Mouse (Mus musculus) mesoderm, embryonic 11.5 days (tissue): ENCODE measurements around the gene Cdc20b.
"Not testable (repeated sequence)": the region's sequence is repeated elsewhere in the genome, so short reads cannot be mapped to it uniquely, and the experiment has no call there.

Experiments used
- DNase-seq: peaks from one replicate; pipeline ENCODE4 v3.0.0-alpha.2; 2012; ENCODE audit warnings: low read depth, low spot score

The Cdc20b gene

DNA sequence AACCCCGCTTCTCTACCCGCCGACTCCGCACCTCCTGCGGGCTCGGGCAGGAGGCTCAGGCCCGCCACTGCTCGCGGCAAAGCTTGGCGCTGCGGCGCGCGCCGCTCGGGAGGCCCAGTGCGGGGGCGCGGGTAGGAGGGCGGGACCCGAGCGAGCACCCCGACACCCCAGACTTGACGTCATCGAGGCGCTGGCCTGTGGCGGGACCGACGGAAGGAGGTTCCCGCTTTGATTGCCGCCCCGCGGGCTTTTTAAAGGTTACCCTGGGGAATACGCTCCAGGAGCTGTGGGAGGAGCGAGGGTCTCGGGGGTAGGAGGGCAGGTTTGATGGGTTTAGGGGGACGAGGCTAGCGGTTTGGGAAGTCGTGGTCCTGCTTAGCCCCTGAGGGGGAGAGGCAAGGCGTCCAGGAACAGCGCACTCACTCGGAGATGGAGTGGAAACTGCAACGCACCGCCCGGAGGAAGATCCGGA, at the start of gene Cdc20b:
Cdc20b (plus strand) TSS at position 162 of the 472 bp plus-strand sequence.
- DNase-seq, result peak; percentile 44

DNA sequence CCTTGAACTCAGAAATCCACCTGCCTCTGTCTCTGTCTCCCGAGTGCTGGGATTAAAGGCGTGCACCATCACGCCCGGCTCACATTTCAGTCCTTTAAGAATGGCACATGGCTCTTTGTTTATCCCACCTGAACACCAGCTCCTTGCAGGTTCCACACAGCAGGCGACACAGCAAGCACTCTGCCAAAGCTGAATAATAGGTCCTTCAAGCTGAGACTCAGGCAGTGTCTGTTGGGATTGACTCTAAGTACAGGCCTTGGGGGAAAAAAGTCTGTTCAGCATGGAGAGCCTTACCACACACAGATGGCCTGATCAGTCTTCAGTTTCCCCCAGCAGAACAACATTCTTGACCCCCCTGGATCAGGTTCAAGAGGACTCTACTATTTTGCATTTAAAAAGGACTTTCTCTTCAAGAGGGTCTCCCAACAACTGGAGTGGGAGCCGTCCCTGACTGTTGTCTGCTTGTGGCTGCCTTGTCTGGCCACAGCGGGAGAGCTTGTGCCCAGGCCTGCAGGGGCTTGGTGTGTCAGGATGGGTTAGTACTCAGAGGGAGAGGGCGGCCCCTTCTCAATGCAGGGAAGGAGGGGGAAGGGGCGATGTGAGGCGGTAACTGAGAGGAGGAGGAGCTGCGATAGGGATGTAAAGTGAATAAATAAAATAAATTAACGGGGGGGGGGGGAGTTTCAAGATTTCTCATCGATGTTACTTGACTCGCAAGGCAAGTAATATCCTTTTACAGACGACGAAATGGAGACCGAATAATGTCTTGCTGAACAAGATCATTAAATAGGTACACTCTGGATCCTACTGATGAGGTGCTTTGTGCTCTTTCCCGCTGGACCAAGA, 49.1 kb upstream of the Cdc20b start:
- DNase-seq, result no peak

DNA sequence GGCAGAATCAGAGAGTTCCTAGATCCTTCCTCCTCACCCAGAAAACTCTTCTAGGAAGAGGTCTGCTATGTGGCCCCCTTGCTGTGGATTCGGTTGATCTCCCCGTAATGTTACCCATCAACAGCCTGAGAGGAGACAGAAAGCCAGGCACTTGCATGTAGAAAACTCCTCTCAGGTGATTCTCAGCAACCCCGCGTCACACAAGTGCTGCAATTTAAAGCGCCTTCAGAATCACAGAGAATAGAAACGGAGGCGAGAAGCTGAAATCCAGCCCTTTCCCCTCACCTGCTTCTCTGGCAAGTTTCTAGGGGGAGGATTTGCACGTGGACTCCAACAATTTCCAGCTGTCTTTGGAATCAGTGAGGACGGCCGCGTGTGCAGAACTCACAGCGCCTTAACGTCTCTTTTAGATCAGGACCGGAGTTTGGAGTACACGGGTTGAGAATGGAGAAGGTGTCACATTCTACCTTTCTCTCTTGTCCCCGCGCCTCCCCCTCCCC, 48.4 kb upstream of the Cdc20b start:
- DNase-seq, result no peak

DNA sequence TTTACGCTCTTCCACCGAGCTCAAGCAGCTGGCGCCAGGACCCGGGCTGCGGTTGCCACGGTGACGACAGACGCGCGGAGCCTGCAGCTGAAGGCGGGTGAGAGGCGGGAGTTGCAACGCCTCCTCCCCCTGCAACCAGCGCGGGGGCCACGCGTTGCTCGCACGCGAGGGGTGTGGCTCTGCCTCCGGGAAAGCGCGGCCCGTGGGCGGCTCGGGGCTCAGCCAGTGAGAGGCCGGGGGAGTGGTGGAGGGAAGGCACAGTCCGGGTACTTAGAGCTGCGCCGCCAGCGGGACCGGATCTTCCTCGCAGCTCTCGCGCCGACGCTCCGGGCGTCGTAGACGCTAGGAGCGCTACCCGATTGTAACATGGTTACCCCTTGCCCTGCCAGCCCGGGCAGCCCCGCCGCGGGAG, 47.4 kb upstream of the Cdc20b start, which contains the start of gene Ccno:
Ccno (plus strand) TSS at position 271 of the 412 bp plus-strand sequence.
- DNase-seq, result peak; percentile 94

DNA sequence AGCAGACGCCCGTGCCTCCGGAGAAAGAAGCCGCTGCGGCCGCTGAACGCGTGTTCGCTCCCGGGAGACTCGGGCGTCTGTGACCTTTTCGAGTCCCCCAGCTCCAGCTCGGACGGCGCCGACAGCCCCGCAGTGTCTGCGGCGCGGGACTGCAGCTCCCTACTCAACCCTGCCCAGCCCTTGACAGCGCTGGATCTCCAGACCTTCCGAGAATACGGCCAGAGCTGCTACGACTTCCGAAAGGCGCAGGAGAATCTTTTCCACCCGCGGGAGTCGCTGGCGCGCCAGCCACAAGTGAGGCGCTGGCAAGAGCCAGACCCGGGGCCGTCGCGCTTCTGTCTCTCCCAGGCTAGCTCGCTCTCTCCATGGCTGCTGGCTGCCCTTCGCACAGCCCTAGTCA, 46.9 kb upstream of the Cdc20b start:
- no peak for DNase-seq

DNA sequence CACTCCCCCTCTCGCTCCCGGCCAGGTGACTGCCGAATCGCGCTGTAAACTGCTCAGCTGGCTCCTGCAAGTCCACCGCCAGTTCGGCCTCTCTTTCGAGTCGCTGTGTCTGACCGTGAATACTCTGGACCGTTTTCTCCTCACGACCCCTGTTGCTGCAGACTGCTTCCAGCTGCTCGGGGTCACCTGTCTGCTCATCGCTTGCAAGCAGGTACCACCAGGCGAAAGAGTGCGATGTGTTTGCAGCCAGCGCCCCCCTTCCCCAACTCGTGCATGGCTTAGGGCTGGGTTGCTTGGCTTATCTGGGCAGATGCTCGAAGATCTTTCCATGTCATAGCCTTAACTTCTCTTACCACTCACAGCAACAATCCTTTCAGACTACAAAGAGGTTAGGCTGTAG, 46.0 kb upstream of the Cdc20b start:
- DNase-seq, result no peak

DNA sequence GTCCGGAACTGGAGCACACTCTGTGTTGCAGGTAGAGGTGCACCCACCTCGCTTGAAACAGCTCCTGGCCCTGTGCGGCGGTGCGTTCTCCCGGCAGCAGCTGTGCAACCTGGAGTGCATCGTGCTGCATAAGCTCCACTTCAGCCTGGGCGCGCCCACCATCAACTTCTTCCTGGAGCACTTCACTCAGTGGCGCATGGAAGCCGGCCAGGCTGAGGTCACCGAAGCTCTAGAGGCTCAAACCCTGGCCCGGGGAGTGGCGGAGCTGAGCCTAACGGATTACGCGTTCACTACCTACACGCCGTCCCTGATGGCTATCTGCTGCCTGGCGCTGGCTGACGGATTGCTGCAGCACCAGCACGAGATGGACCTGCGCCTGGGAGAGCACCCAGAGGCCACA, 45.4 kb upstream of the Cdc20b start:
- DNase-seq, result no peak

DNA sequence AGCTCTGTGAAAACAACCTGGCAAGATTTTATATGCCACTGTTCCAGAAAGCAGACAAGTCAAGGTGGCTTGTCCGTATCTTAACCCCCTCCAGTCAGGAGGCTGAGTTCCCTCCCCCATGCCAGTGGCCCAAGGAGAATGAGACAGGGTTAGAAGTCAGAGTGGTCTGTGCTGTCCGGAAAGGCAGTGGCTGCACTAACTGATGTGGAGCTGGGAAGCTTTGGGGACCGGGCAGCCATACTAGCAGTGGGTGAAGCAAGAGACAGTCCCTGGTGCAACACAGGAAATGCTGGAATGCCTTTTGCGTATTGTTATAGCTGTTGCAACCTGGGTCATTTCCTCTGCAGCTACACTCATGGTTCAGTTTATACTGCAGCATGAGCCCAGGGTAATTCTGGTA, 44.6 kb upstream of the Cdc20b start:
- DNase-seq, result no peak

DNA sequence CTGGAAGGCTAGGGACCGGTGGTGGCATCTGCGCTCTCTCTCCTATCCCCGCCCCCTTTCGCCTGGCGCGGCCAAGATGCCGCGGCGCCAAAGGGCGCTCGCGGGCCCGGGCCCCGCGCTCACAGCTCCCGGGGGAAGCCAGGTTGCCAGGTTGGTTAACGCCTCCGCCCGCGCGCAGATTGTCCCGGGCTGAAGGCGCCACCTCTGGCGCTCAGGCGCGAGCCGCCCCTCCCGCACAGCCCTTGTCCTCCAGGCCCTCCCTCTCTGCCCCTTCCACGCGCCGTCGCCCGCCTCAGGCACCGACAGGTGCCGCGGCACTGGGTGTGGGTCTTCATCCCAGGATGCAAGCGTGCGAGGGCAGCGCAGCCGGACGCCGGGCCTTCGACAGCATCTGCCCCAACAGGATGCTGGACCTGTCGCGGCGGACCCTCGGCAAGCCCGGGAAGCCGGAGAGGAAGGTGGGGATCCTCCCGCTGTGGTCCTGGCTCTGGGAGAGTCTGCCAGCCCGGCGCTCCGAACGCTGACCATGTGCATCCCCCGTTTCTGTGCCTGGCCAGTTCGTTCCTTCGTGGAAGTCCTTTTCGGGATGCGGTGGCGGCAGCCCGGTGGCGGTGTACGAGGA, 41.3 kb upstream of the Cdc20b start, which contains the start of gene Mcidas:
Mcidas (plus strand) TSS at position 315 of the 622 bp plus-strand sequence.
- no peak for DNase-seq

DNA sequence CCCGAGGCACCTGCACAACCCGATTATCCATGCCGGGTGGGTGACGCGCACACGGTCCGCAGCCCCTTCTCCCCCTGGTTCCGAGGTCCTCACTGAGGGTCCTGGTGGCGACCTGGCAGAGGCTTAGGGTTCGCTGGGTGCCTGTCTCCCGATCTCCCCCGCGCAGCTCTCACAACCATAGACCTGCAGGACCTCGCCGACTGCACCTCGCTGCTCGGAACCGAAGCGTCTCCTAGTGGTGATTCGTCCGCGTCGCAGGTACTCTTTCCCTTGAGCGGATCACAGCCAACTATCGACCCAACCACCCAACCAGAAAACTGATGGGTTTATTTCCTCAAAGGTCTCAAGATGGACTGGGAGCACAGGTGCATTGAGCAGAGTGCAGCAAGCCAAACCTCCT, 40.7 kb upstream of the Cdc20b start:
- DNase-seq, result peak; percentile 67

DNA sequence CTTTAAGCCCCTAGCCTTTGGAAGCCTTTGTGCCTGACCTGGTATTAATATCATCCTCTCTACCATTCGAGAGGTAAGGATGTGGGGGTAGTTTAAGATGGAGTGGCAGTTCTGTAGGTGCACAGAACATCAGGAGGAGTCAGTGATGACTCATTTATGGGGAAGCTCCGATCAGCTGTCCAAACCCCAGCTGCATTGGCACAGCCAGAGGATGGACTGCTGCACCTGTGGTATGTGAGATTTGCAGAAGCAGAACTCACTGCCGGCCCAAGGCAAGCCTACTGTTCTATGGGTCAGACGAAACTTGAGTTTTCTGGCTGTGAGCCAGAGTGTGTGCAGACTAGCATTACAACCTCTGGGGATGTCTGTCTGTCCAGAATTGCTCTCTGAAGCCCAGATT, 38.5 kb upstream of the Cdc20b start:
- no peak for DNase-seq

DNA sequence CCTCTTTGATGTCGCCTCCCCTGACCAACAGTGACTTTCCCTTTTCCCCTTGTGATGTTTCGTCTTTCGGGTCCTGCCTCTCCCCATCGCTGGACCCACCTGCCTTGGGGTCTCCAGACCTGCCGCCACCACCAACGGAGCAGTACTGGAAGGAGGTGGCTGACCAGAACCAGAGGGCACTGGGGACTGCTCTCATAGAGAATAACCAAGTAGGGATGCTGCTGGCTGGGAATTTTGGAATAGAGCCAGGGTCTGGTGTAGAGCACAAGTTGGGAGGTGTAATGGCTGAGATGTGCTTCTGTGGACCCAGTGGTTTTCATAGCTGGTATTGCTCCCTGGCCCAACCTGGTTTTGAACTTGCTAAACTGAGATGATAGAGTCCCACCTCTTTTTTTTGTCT, 37.5 kb upstream of the Cdc20b start:
- no peak for DNase-seq

DNA sequence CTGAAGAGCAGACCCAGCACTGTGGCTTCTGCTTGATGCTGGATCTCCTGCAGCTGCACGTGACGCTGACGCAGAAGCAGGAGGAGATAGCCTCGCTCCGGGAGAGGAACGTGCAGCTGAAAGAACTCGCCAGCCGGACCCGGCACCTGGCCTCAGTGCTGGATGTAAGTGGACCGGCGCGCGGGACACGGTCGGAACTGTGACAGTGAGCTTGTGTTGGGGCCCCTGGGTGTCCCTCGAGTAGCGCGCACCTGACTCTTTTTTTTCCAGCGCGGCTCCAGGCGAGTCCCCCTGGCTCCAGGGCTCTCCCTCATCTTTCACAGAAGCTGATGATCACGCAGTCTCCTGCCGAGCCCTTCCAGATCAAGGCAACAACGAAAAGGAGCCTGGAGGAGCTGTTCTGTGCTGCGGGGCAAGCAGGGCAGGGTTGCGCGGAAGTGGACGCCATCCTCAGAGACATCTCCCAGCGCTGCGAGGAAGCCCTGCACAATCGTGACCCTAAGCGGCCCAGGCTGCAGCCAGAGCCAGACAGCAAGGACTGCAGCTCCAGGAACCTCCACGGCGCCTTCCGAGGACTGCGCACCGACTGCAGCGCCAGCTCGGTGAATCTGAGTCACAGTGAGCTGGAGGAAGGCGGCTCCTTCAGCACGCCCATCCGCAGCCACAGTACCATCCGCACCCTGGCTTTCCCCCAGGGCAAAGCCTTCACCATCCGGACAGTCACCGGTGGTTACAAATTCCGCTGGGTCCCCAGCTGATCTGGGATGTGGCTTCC, 36.3 kb upstream of the Cdc20b start:
- peak; percentile 60 for DNase-seq

DNA sequence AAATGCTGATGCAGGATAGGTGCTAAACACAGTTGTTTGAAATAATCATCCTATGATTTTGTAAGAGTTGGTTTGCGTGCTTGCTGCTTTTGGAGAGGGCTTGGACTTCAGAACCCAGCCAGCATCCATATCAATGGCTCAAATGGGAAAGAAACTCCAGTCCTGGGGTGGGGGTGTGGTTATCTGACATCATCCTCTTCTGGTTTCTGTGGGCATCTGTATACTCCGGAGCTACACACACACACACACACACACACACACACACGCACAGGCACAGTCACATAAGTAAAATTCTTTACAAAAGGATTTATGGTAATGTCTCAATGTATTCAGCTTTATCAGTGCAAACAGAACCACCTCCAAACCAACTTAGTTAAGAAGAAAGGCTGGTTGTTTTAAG, 34.8 kb upstream of the Cdc20b start:
- DNase-seq, result no peak

DNA sequence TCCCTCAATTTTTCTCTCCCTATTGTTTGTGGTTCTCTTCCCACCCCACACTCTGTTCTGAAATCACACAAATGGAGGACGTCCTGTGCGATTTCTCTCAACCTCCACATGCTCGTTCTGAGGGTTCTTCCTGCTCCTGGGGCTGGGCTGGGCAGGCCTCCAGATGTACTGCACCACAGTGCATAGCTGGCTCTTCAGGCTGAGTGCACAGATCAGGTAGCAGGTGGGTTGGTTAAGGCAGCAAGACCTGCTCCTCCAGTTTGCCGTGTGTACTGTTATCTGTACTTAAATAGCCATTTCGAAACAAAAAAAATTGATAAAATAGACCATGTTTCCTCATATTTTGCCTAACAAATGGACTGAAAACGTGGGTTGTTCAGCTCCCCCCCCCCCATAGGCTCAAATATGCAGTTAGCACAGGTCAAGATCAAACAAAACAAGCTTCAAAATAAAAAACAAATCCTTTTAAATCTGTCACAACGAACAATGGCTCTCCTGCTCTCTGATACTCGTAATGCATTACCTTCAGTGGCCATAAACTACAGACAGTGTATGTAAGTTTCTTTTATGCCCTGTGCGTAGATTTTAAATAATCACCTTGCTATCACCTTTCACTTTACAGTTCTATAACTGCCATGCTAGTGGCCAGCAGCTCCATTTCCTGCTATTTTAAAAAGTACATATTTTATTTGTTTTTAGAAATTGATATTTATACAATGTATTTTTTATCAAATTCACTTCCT, 34.2 kb upstream of the Cdc20b start:
- DNase-seq, result no peak

DNA sequence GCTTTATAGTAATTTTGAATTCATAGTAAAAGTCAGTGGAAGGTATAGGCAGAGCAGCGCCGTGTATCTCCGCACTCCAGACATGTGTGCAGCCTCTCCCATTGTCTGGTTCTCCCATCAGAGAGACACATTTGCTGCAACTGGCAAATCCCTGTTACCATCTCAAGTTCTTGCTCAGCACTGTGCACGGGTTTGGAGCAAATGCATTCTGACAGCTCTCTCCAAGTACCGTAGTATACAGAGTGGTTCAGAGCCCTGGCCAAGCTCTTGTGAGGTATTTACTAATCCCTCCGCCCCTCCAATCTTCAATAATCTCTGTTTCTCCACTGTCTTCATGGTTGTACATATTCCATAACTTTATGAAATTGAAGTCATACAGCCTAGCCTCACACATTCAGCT, 22.2 kb upstream of the Cdc20b start:
- DNase-seq, result no peak

DNA sequence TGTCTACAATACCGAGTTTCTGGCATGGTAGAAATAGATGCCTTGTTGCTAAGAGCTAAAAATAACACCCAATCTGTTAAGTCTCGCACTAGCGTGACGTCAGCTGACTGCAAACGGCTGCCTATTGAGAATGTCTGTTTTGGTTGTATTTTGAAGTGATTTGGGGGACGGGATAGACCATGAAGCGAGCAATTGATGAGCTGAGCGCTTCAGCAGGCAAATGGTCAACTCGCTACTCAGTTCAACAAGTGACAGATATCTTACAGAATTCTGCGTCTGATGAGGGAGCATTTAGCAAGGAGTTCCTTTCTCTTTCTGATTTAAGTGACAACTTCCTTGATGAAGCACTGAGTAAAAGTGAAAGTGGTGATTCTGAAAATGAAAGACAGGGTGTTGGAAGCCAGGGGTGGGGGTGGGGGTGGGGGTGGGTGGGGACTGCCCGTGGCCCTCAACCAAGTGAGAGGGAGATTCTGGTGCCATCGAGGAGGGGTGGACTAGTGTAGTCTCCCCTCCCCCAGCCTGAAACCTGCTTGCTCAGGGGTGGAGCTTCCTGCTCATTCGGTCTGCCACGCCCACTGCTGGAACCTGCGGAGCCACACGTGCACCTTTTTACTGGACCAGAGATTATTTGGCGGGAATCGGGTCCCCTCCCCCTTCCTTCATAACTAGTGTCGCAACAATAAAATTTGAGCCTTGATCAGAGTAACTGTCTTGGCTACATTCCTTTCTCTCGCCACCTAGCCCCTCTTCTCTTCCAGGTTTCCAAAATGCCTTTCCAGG, 21.5 kb upstream of the Cdc20b start:
- DNase-seq, result not testable (repeated sequence)

DNA sequence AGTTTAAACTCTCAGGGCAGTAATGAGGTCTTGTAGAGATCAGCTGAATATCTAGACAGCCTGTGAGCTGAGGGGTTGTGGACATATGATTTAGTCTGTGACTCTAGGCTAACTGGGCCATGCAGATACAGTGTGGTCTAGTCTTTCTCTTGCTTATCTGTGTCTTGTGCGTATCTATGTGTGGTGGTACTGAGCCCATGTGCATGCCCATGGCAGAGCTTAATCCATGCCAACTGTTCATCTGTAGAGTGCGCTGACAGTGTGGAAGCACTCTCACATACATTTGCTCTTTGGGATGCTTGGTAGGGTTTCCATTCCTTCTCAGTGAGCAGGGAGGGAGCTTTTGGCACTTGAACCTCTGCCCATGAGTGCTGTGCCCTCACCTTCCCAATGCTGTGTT, 13.4 kb upstream of the Cdc20b start:
- no peak for DNase-seq

DNA sequence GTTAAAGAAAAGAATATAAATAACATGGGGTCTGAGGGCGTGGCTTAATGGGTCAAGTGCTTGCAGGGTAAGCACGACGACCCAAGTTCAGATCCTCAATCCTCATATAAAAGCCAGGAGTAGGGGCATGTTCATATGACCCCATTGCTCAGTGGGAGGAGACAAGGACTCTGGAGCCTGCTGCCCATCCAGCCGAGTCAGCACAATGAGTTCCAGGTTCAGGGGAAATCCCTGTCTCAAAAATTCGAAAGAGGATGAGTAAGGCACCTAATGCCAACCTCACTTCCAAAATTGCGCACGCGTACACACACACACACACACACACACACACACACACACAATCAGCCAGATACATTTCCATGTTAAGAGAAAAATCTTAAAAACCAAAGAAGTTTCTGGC, 12.4 kb upstream of the Cdc20b start:
- no peak for DNase-seq
